Mouse (Mus musculus): ENCODE measurements around the gene Aldh16a1. TPM values are rescaled to one million over a fixed set of nuclear protein-coding genes. Genes with fewer than 3 reads are reported as not detected.

Gene Aldh16a1
- total and polyA plus RNA-seq, 3 experiments: 26.9 to 49.8 (median 45.1) TPM

DNA sequence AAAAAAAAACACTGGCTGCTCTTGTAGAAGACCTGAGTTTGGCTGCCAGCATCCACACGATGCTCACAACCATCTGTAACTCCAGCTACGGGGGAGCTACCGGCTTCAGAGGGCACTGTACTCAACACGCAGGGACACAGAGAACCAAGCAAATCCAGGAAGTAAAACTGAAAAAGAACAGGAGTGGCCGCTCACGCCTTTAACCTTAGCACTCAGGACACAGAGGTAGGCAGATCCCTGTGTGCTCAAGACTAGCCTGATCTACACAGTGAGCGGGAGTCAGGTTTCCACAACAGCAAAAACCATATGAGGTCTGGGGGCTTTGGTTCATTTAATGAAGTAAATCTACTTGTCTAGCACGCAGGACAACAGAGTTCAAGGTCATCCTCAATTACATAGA, 48.9 kb downstream of the Aldh16a1 start:
- dilution Hi-C loops (cut with MboI; ENCODE audit: extremely low pct_ligation_motif_present, extremely low pct_unique_long_range_greater_than_20kb, low sequenced_read_pairs) (no loop called here), in situ Hi-C loops (cut with MboI; ENCODE audit: low pct_ligation_motif_present, low pct_unique_long_range_greater_than_20kb, low sequenced_read_pairs) (no loop called here)
- H3K9me3 ChIP-seq (replicated peaks; ENCODE audit: low read length): no peaks in the 10 kb centered on the region
- no peaks in the 10 kb centered on the region for H3K79me2 ChIP-seq (replicated peaks; ENCODE audit: control insufficient read depth, extremely low read depth, insufficient read depth, poor library complexity, severe bottlenecking)
- H3K4me3 ChIP-seq (replicated peaks in 1 of 3; ENCODE audit: low read depth in 2 of 3, low read length in 2 of 3, poor library complexity in 1 of 3): no peak overlapping the region
- no peaks in the 10 kb centered on the region for H3K36me3 ChIP-seq (replicated peaks in 1 of 2; ENCODE audit: control insufficient read depth in 1 of 2, insufficient read depth in 1 of 2, low read length in 1 of 2)
- no peaks in the 10 kb centered on the region for H3K27me3 ChIP-seq (replicated peaks)
- H3K4me1 ChIP-seq (ENCODE audit: control insufficient read depth in 1 of 2, insufficient read depth in 2 of 2): no peaks in the 10 kb centered on the region; a peak in 1 of 4 replicates
- DNase-seq (ENCODE audit: extremely low read depth): no peak
- no peak overlapping the region for H3K4me2 ChIP-seq (ENCODE audit: insufficient read depth, low read depth, poor library complexity, severe bottlenecking)
- H3K9ac ChIP-seq (ENCODE audit: insufficient read depth, low read depth): no peak overlapping the region
- TF ChIP-seq MAX (IDR thresholded peaks at IDR 0.05; ENCODE audit: low read length) (no peak), IRF4 (IDR thresholded peaks at IDR 0.05; ENCODE audit: low read depth, low read length) (no peak), MXI1 (IDR thresholded peaks at IDR 0.05; ENCODE audit: low read depth, low read length) (no peak)
- H3K27ac ChIP-seq (ENCODE audit: insufficient read depth, low read depth): no peak overlapping the region

- H3K4me1 ChIP-seq (ENCODE audit: control insufficient read depth in 1 of 2, insufficient read depth in 2 of 2): no peaks in the 10 kb centered on the region; a peak in 1 of 4 replicates
- TF ChIP-seq ZKSCAN1 (IDR thresholded peaks at IDR 0.05; ENCODE audit: borderline replicate concordance, low read depth, low read length): no peak
- TF ChIP-seq POLR2AphosphoS2 (IDR thresholded peaks at IDR 0.05; ENCODE audit: low read depth, low read length): no peak
- no peak for TF ChIP-seq RCOR1 (conservative IDR thresholded peaks at IDR 0.05; ENCODE audit: low read depth, low read length)
- TF ChIP-seq USF2 (conservative IDR thresholded peaks at IDR 0.05; ENCODE audit: low read depth, low read length): no peak
- TF ChIP-seq ELF1 (IDR thresholded peaks at IDR 0.05; ENCODE audit: low read depth, low read length): no peak
- no peak for TF ChIP-seq MYC (IDR thresholded peaks at IDR 0.05; ENCODE audit: low read depth, low read length)
- TF ChIP-seq SMC3 (IDR thresholded peaks at IDR 0.05; ENCODE audit: low read depth, low read length): no peak
- no peak for TF ChIP-seq JUND (conservative IDR thresholded peaks at IDR 0.05; ENCODE audit: low read depth, low read length)
- no peak for TF ChIP-seq CHD1 (IDR thresholded peaks at IDR 0.05; ENCODE audit: low read depth, low read length)
- TF ChIP-seq NELFE (IDR thresholded peaks at IDR 0.05; ENCODE audit: low read depth, low read length): no peak
- no peak for TF ChIP-seq UBTF (IDR thresholded peaks at IDR 0.05; ENCODE audit: low read depth, low read length)
- TF ChIP-seq HCFC1 (IDR thresholded peaks at IDR 0.05; ENCODE audit: low read depth, low read length): no peak
- no peak for TF ChIP-seq JUN (IDR thresholded peaks at IDR 0.05; ENCODE audit: insufficient read depth, low read depth, low read length)
- TF ChIP-seq GABPA (IDR thresholded peaks at IDR 0.05; ENCODE audit: insufficient replicate concordance, low read depth, low read length): no peak
- TF ChIP-seq E2F4 (IDR thresholded peaks at IDR 0.05; ENCODE audit: insufficient replicate concordance, low read depth, low read length): no peak
- H3K4me3 ChIP-seq (replicated peaks in 1 of 3; ENCODE audit: low read depth in 2 of 3, low read length in 2 of 3, poor library complexity in 1 of 3): no peak overlapping the region
- H3K27ac ChIP-seq (ENCODE audit: insufficient read depth, low read depth): no peak overlapping the region
- no peak for DNase-seq (ENCODE audit: extremely low read depth)
- dilution Hi-C loops (cut with MboI; ENCODE audit: extremely low pct_ligation_motif_present, extremely low pct_unique_long_range_greater_than_20kb, low sequenced_read_pairs): no loop called here
- in situ Hi-C loops (cut with MboI; ENCODE audit: low pct_ligation_motif_present, low pct_unique_long_range_greater_than_20kb, low sequenced_read_pairs): no loop called here
- no peaks in the 10 kb centered on the region for H3K79me2 ChIP-seq (replicated peaks; ENCODE audit: control insufficient read depth, extremely low read depth, insufficient read depth, poor library complexity, severe bottlenecking)
- H3K4me2 ChIP-seq (ENCODE audit: insufficient read depth, low read depth, poor library complexity, severe bottlenecking): no peak overlapping the region
- no peaks in the 10 kb centered on the region for H3K27me3 ChIP-seq (replicated peaks)
- no peak overlapping the region for H3K9ac ChIP-seq (ENCODE audit: insufficient read depth, low read depth)
- no peaks in the 10 kb centered on the region for H3K9me3 ChIP-seq (replicated peaks; ENCODE audit: low read length)
- H3K36me3 ChIP-seq (replicated peaks in 1 of 2; ENCODE audit: control insufficient read depth in 1 of 2, insufficient read depth in 1 of 2, low read length in 1 of 2): no peaks in the 10 kb centered on the region
Measured at GRCm38 (mm10) chr7:45104941-45105340, 49.4 kb downstream of the Aldh16a1 start.

All from CH12.LX (cell line).